Mouse (Mus musculus) testis, adult 2 months (tissue): ENCODE data around the gene Hira.

Source experiments
- CTCF ChIP-seq: fragments of 200-500 bp; IDR thresholded peaks from 2 replicates; pipeline ENCODE4 v1.5.1; 2012; ENCODE audit warnings: low read depth, mild to moderate bottlenecking, inconsistent platforms, low read length, moderate library complexity; ENCODE audit not compliant: control insufficient read depth, insufficient read depth, insufficient replicate concordance
- POLR2A ChIP-seq: fragments of 200-500 bp; IDR thresholded peaks from 2 replicates; pipeline ENCODE4 v1.6.1; 2012; ENCODE audit warnings: low read depth, mild to moderate bottlenecking, inconsistent platforms, low read length, moderate library complexity; ENCODE audit not compliant: control insufficient read depth

DNA sequence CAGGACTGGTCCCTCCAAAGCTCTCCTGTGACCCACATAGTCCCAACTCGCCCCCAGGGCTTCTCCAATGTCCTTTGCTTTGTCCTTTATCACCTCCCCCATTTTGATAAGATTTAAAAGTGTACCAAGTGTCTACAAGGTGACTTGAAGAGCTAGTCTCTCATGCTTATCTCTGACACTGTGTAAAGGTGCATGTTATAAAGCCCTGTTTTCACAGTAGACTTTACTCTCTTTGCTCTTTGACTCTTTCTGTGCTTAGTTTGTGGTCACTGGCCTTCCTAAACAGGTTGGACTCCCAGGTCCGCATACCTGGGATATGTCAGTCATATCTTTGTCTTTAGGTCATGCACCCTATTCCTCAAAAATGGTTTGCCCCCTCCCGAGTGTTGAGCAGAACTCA lies 78.2 kb downstream of the Hira start:
- TF ChIP-seq CTCF (no peak), POLR2A (no peak)
